Comparison of ENCODE assay signal across 10 mouse cellular contexts in the genomic region with DNA sequence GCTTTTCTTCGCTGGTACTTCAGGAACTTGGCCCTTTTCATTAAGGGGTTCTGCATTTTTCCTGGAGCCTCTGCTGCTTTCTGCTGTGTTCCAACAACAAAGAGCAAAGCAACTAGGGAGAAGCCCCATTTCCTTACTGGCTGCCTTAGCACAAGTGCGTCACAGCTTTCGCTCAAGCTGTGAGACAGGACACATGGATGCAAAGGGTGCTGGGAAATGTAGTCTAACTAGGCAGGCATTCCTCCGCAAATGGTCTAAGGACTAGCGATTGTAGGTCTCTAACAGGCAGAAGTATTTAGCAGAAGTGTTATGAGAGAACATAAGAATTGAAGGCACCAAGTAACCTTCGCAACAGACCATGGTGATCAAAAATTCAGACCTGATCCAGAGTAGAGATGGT.
DNase-seq lines count a peak whose midpoint lies in the region; ATAC-seq and TF ChIP-seq lines count a peak whose summit lies in the region.
"Had no signal": no experiment of that assay in that cellular context is flagged by ENCODE, and none has a peak within 500 bp of the region (broad histone marks: within the 10 kb centered on the region; RNA-seq: fewer than 3 reads in every experiment).

No protein-coding gene starts in this region.

- no peaks in the 10 kb centered on the region for H3K36me3 ChIP-seq in lung, postnatal 0 days (ENCODE audit: insufficient read depth, low read length)
- H3K36me3 ChIP-seq in hindbrain, embryonic 10.5 days = no peaks in the 10 kb centered on the region
- H3K36me3 ChIP-seq: limb, embryonic 15.5 days had no signal

- TF ChIP-seq CTCF in lung, postnatal 0 days (IDR thresholded peaks at IDR 0.05) = no peak
- no peak for TF ChIP-seq CTCF in layer of hippocampus, adult 2 months (conservative IDR thresholded peaks at IDR 0.05)

- H3K27me3 ChIP-seq in lung, postnatal 0 days (replicated peaks; ENCODE audit: insufficient read depth, low read length) = no peaks in the 10 kb centered on the region
- H3K27me3 ChIP-seq in hindbrain, embryonic 10.5 days (ENCODE audit: insufficient read depth, poor library complexity, severe bottlenecking) = no peaks in the 10 kb centered on the region
- H3K27me3 ChIP-seq: limb, embryonic 15.5 days had no signal

- intact Hi-C loops in gastrocnemius, postnatal 36 days (cut with DNase I) = no loop called here

- WGBS in lung, postnatal 0 days = 52% methylated on average over 6 of the region's 6 CpGs
- WGBS in hindbrain, embryonic 10.5 days = 47% methylated on average over 6 of the region's 6 CpGs

- H3K27ac ChIP-seq in lung, postnatal 0 days (ENCODE audit: low read length) = no peak overlapping the region
- H3K27ac ChIP-seq in hindbrain, embryonic 10.5 days = no peak overlapping the region
- no peak overlapping the region for H3K27ac ChIP-seq in layer of hippocampus, adult 2 months
- H3K27ac ChIP-seq: limb, embryonic 15.5 days had no signal

- H3K4me1 ChIP-seq in lung, postnatal 0 days (ENCODE audit: insufficient read depth, low read depth, low read length) = no peaks in the 10 kb centered on the region
- H3K4me1 ChIP-seq in hindbrain, embryonic 10.5 days (replicated peaks) = no peaks in the 10 kb centered on the region
- H3K4me1 ChIP-seq: limb, embryonic 15.5 days had no signal

- H3K9ac ChIP-seq in lung, postnatal 0 days (replicated peaks; ENCODE audit: low read depth) = no peak overlapping the region
- H3K9ac ChIP-seq: limb, embryonic 15.5 days had no signal

- no peaks in the 10 kb centered on the region for H3K9me3 ChIP-seq in lung, postnatal 0 days (ENCODE audit: low read length)
- no peaks in the 10 kb centered on the region for H3K9me3 ChIP-seq in hindbrain, embryonic 10.5 days
- H3K9me3 ChIP-seq: limb, embryonic 15.5 days had no signal

- no peak overlapping the region; the same call in 1 of the 2 replicates for H3K4me2 ChIP-seq in lung, postnatal 0 days (replicated peaks; ENCODE audit: low read depth, low read length)
- H3K4me2 ChIP-seq: limb, embryonic 15.5 days had no signal

- no peak overlapping the region for H3K4me3 ChIP-seq in lung, postnatal 0 days (ENCODE audit: low read depth, low read length)
- no peak overlapping the region for H3K4me3 ChIP-seq in hindbrain, embryonic 10.5 days
- H3K4me3 ChIP-seq in layer of hippocampus, adult 2 months = no peak overlapping the region
- H3K4me3 ChIP-seq: limb, embryonic 15.5 days had no signal

- peak; percentile 6 for DNase-seq in adrenal gland, postnatal 14 days
- DNase-seq in adrenal gland, adult 18-20 months (ENCODE audit: low spot score in 2 of 2) = no peak
- DNase-seq in lung, postnatal 0 days (ENCODE audit: low spot score) = peak; percentile 15
- DNase-seq in lung, postnatal 14 days = no peak
- DNase-seq in hindbrain, embryonic 10.5 days (ENCODE audit: low spot score) = peak; percentile 8
- peak; percentile 7 for DNase-seq in retina, embryonic 14.5 days (ENCODE audit: low spot score)
- no peak for DNase-seq in gastrocnemius, postnatal 36 days
- no peak for DNase-seq in layer of hippocampus, adult 2 months (ENCODE audit: low spot score in 2 of 2)
- DNase-seq: thymus, postnatal 25 days had no signal

- no peak for TF ChIP-seq EP300 in lung, postnatal 0 days (IDR thresholded peaks at IDR 0.05)

- ATAC-seq in lung, postnatal 0 days = no peak

Comparison
In these comparisons a context has a peak if more than half of its experiments do, and no peak if none do; other contexts are left out.
1. DNase-seq: peak in adrenal gland, postnatal 14 days (single experiment), lung, postnatal 0 days (single experiment), hindbrain, embryonic 10.5 days (single experiment) and retina, embryonic 14.5 days (single experiment); none in adrenal gland, adult 18-20 months (0 of 2), lung, postnatal 14 days (single experiment), gastrocnemius, postnatal 36 days (0 of 2) and layer of hippocampus, adult 2 months (0 of 2).